Mouse (Mus musculus): ENCODE results near the gene Ccdc85a. TPM values are rescaled to one million over a fixed set of nuclear protein-coding genes. Genes with fewer than 3 reads are reported as not detected.

The Ccdc85a gene
- total and polyA plus RNA-seq, 2 experiments: not detected

DNA sequence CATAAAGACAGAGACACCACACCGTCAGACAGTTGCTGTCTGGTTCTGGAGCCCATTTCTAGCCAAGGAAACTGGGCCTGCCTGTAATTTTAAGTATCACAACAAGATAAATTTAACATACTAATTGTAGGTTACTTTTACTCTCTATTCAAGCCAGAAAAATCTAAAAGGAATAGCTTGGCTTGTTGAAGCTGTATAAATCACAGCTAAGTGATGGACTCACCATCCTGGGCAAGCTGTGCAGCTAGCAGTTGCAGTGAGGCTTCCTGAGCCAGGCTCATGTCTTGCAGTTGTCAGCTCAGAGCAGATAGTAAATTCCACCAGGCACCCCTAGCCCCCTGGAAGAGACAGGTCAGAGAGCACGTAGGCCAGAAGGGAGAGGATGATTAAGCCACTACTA lies 50.8 kb downstream of the Ccdc85a start:
- no peak for TF ChIP-seq CTCF (IDR thresholded peaks at IDR 0.05; ENCODE audit: low read depth, low read length)
- no peak for TF ChIP-seq POLR2A (IDR thresholded peaks at IDR 0.05; ENCODE audit: extremely low read depth, insufficient read depth, low read length)
- Histone ChIP-seq H3K27ac (replicated peaks; ENCODE audit: insufficient read depth, low read depth, low read length) (no peak overlapping the region), H3K27me3 (ENCODE audit: control insufficient read depth, insufficient read depth, low read length) (no peaks in the 10 kb centered on the region), H3K36me3 (ENCODE audit: control insufficient read depth, insufficient read depth, low read length) (no peaks in the 10 kb centered on the region), H3K79me2 (ENCODE audit: control insufficient read depth, insufficient read depth, low read length) (no peaks in the 10 kb centered on the region), H3K4me3 (ENCODE audit: insufficient read depth, low read depth, low read length) (no peak overlapping the region), H3K9ac (ENCODE audit: low read depth, low read length) (no peak overlapping the region), H3K4me1 (ENCODE audit: control insufficient read depth, insufficient read depth, low read length) (no peaks in the 10 kb centered on the region)
- 86% methylated on average over 2 of the region's 2 CpGs for WGBS
- DNase-seq (ENCODE audit: extremely low read depth, low read depth, low spot score): no peak

GRCm38 (mm10) chr11:28501190-28501589 lies 82.9 kb downstream of the Ccdc85a start:
- Histone ChIP-seq H3K4me3 (ENCODE audit: insufficient read depth, low read depth, low read length) (no peak overlapping the region), H3K27me3 (ENCODE audit: control insufficient read depth, insufficient read depth, low read length) (no peaks in the 10 kb centered on the region), H3K79me2 (ENCODE audit: control insufficient read depth, insufficient read depth, low read length) (no peaks in the 10 kb centered on the region), H3K27ac (replicated peaks; ENCODE audit: insufficient read depth, low read depth, low read length) (no peak overlapping the region), H3K36me3 (ENCODE audit: control insufficient read depth, insufficient read depth, low read length) (no peaks in the 10 kb centered on the region), H3K4me1 (ENCODE audit: control insufficient read depth, insufficient read depth, low read length) (no peaks in the 10 kb centered on the region), H3K9ac (ENCODE audit: low read depth, low read length) (no peak overlapping the region)
- no peak for DNase-seq (ENCODE audit: extremely low read depth, low read depth, low spot score)
- TF ChIP-seq CTCF (IDR thresholded peaks at IDR 0.05; ENCODE audit: low read depth, low read length): no peak
- no peak for TF ChIP-seq POLR2A (IDR thresholded peaks at IDR 0.05; ENCODE audit: extremely low read depth, insufficient read depth, low read length)

GRCm38 (mm10) chr11:28497034-28497433 lies 87.1 kb downstream of the Ccdc85a start:
- Histone ChIP-seq H3K9ac (ENCODE audit: low read depth, low read length) (no peak overlapping the region), H3K4me3 (ENCODE audit: insufficient read depth, low read depth, low read length) (no peak overlapping the region), H3K27ac (replicated peaks; ENCODE audit: insufficient read depth, low read depth, low read length) (no peak overlapping the region), H3K4me1 (ENCODE audit: control insufficient read depth, insufficient read depth, low read length) (no peaks in the 10 kb centered on the region), H3K36me3 (ENCODE audit: control insufficient read depth, insufficient read depth, low read length) (no peaks in the 10 kb centered on the region), H3K79me2 (ENCODE audit: control insufficient read depth, insufficient read depth, low read length) (no peaks in the 10 kb centered on the region), H3K27me3 (ENCODE audit: control insufficient read depth, insufficient read depth, low read length) (no peaks in the 10 kb centered on the region)
- DNase-seq (ENCODE audit: extremely low read depth, low read depth, low spot score): no peak
- TF ChIP-seq CTCF (IDR thresholded peaks at IDR 0.05; ENCODE audit: low read depth, low read length) (no peak), POLR2A (IDR thresholded peaks at IDR 0.05; ENCODE audit: extremely low read depth, insufficient read depth, low read length) (no peak)

- Histone ChIP-seq H3K79me2 (ENCODE audit: control insufficient read depth, insufficient read depth, low read length) (no peaks in the 10 kb centered on the region), H3K4me1 (ENCODE audit: control insufficient read depth, insufficient read depth, low read length) (no peaks in the 10 kb centered on the region), H3K27ac (replicated peaks; ENCODE audit: insufficient read depth, low read depth, low read length) (no peak overlapping the region), H3K27me3 (ENCODE audit: control insufficient read depth, insufficient read depth, low read length) (no peaks in the 10 kb centered on the region), H3K4me3 (ENCODE audit: insufficient read depth, low read depth, low read length) (no peak overlapping the region), H3K9ac (ENCODE audit: low read depth, low read length) (no peak overlapping the region), H3K36me3 (ENCODE audit: control insufficient read depth, insufficient read depth, low read length) (no peaks in the 10 kb centered on the region)
- no peak for DNase-seq (ENCODE audit: extremely low read depth, low read depth, low spot score)
- TF ChIP-seq POLR2A (IDR thresholded peaks at IDR 0.05; ENCODE audit: extremely low read depth, insufficient read depth, low read length) (no peak), CTCF (IDR thresholded peaks at IDR 0.05; ENCODE audit: low read depth, low read length) (no peak)
These were observed 90.8 kb downstream of the Ccdc85a start for GRCm38 (mm10) chr11:28493362-28493761.

DNA sequence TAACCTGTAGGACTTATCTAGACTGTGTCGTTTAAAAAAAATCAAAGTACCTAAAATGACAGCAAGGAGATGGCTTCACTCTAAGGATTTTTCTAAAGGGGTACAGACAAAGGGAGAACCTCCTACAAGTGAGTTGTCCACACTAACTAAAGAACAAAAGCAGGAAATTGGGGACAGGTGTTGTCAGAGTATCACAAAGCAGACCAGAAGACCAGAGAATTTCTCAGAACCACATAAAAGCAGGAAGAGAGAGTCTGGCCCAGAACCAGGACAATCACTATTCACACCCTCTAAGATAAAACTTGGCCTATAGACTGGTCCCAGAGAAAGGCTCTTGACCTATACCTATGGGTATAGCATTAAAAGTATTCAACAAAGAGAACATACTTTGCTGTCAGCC lies 92.8 kb downstream of the Ccdc85a start:
- no peak overlapping the region for H3K9ac ChIP-seq (ENCODE audit: low read depth, low read length)
- TF ChIP-seq POLR2A (IDR thresholded peaks at IDR 0.05; ENCODE audit: extremely low read depth, insufficient read depth, low read length) (no peak), CTCF (IDR thresholded peaks at IDR 0.05; ENCODE audit: low read depth, low read length) (no peak)
- H3K36me3 ChIP-seq (ENCODE audit: control insufficient read depth, insufficient read depth, low read length): no peaks in the 10 kb centered on the region
- no peak overlapping the region for H3K27ac ChIP-seq (replicated peaks; ENCODE audit: insufficient read depth, low read depth, low read length)
- no peak for DNase-seq (ENCODE audit: extremely low read depth, low read depth, low spot score)
- no peaks in the 10 kb centered on the region for H3K27me3 ChIP-seq (ENCODE audit: control insufficient read depth, insufficient read depth, low read length)
- no peaks in the 10 kb centered on the region for H3K79me2 ChIP-seq (ENCODE audit: control insufficient read depth, insufficient read depth, low read length)
- 79% methylated on average over 1 of the region's 1 CpGs for WGBS
- no peak overlapping the region for H3K4me3 ChIP-seq (ENCODE audit: insufficient read depth, low read depth, low read length)
- H3K4me1 ChIP-seq (ENCODE audit: control insufficient read depth, insufficient read depth, low read length): no peaks in the 10 kb centered on the region

DNA sequence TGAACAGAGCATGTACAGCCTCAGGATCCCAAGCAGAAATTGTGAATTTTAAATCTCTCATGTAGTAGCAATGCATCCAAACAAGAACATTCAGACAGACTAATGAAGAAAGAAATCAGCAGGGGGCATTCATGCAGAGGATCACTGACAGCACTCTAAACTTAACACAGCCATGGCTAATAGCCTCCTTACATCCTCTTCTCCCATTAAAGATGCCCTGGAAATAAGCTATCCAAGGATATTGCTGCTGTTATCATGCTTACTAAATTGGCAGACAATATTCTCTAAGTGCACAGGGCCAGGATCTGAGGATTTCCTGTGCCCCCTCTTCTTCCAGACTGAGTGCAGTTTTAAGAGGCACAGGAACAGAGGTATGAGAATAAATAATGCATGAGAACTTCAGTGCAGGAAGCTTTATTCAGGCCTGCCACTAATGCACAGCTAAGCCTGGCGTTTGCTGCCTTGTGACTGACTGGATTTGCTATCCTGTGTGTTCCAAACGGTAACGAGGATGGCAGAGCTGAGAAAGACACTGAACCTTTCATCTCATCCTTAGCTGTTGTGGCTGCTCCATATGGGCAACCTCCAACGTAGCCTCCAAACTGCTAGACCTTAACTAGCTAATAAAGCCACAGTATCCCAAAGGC lies 99.9 kb downstream of the Ccdc85a start:
- Histone ChIP-seq H3K9ac (ENCODE audit: low read depth, low read length) (no peak overlapping the region), H3K27ac (replicated peaks; ENCODE audit: insufficient read depth, low read depth, low read length) (no peak overlapping the region), H3K36me3 (ENCODE audit: control insufficient read depth, insufficient read depth, low read length) (no peaks in the 10 kb centered on the region), H3K4me3 (ENCODE audit: insufficient read depth, low read depth, low read length) (no peak overlapping the region), H3K27me3 (ENCODE audit: control insufficient read depth, insufficient read depth, low read length) (no peaks in the 10 kb centered on the region; the same call in 1 of the 2 replicates), H3K79me2 (ENCODE audit: control insufficient read depth, insufficient read depth, low read length) (no peaks in the 10 kb centered on the region), H3K4me1 (ENCODE audit: control insufficient read depth, insufficient read depth, low read length) (no peaks in the 10 kb centered on the region)
- 59% methylated on average over 4 of the region's 4 CpGs for WGBS
- no peak for DNase-seq (ENCODE audit: extremely low read depth, low read depth, low spot score)
- no peak for TF ChIP-seq CTCF (IDR thresholded peaks at IDR 0.05; ENCODE audit: low read depth, low read length)
- no peak for TF ChIP-seq POLR2A (IDR thresholded peaks at IDR 0.05; ENCODE audit: extremely low read depth, insufficient read depth, low read length)
